Mouse (Mus musculus) spleen, adult 2 months (tissue): ENCODE results near the gene Gm20388.

Experiments
- CTCF ChIP-seq: fragments of 200-500 bp; IDR thresholded peaks from 2 replicates; pipeline ENCODE4 v1.5.1; 2011; ENCODE audit warnings: mild to moderate bottlenecking, inconsistent platforms; ENCODE audit not compliant: insufficient read depth, insufficient read length, insufficient replicate concordance; ENCODE audit errors: extremely low read depth
- POLR2A ChIP-seq: fragments of 200-500 bp; IDR thresholded peaks from 2 replicates; pipeline ENCODE4 v1.6.1; 2011; ENCODE audit warnings: low read depth, low read length, inconsistent platforms

DNA sequence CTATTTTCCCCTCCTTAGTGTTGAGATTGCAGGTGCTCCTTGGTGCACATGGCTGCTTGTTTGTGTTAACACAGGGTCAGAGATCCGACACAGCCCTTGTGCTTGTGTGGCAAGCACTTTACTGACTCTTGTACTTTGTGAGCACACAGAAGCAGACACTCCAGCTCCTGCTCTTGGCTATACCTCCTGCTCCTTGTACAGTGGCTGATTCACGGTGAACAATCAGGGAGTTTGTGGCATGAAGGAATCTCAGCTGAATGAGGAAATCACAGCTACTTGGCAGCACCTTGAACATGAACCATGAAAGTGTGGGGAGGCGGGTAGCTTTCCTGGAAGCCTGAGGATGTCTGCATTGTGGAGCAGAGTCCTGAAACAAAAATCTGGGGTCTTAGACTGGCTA, 230.1 kb downstream of the Gm20388 start:
- TF ChIP-seq CTCF (no peak), POLR2A (no peak)
